Mouse (Mus musculus): Measurements from ENCODE around the gene 1700042G07Rik.

DNA sequence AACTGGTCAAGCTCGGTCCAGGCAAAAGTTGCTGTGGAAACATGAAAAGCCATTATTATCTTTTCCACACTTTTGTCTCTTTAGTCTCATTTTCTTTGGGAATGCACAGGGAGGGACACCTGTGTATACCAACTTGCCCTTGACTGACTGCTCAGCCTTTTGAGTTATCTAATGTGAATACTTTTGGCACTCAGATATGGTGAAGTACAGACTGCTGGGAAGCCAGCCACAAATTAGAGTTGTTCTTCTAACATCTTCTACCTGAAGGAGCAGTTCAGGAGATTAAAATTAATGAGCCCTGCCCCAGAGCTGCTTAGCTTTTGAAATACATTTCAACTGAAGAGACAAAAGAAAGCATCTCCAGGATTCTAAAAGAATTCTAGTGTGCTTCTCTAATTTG, 45.9 kb downstream of the 1700042G07Rik start:
- no peak for TF ChIP-seq POLR2A (IDR thresholded peaks at IDR 0.05; ENCODE audit: insufficient read depth, low read depth, low read length)
- no peak for TF ChIP-seq CTCF (IDR thresholded peaks at IDR 0.05; ENCODE audit: insufficient read depth, low read depth, low read length)
